Mouse (Mus musculus) v-Abl transformed pro-B cells (cell line): ENCODE measurements at regions not wholly inside any gene's neighbourhood (a gene's known extent, or its start where the extent isn't known, plus 50 kb on each side); places are given as distances from the start of the nearest gene placed in this dataset.

Source experiments
- in situ Hi-C, 2 experiments: fragments of 400-800 bp; cut with MboI; formaldehyde crosslinking; loops; one replicate each; pipeline ENCODE4 v1.15.1; 2025; ENCODE audit not compliant: unreplicated experiment in 2 of 2

DNA sequence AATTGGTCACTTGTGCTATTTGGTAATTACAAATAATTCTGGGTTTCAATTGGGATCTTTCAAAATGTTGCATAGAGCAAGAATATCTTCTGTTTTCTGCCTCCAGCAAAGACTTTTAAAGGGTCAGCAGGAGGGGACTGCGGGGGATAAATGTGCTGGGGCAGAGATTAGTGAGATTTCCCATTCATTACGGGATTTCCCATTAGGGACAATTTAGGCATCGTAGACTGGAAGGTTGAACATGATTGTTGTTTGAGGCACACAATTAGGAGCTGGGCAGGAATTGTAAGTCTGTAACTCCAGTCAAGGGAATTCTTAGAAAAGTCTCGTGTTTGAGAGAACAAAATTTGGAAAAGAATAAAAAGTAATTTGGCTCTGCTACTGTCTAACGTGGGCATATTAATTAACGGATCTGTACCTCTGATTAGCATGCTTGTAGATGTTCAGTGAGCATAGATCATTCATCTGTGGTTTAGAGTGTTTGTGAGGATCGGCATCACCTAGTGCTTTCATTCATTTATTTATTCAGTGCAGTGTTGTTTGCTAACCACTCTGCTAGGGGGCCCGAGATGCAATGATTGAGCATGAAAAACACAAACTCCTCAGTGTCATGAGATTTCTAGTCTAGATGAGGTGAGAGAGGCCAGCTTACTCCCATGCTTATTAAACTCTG is 341.9 kb upstream of the Slc30a5 start:
- in situ Hi-C loops, result no loop called here

DNA sequence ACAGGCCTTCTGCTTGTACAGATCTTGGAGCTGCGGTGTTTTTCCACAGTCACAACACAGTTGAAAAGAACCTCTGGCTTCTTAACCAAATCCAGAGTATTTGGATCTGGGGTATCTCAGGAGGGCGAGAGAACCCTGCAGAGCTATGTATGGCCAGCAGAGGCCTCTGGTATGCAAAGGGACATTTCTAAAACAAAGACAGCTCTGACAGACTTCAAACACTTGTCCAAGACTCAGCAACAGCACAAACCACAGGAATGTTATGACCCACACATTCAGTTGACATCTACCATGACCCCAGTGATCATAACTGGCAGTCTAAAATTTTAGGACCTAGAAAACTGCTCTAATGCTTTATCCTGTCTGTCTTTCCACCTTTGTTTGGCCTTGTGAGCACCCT is 328.5 kb upstream of the Slc30a5 start:
- in situ Hi-C loops, result no loop called here

DNA sequence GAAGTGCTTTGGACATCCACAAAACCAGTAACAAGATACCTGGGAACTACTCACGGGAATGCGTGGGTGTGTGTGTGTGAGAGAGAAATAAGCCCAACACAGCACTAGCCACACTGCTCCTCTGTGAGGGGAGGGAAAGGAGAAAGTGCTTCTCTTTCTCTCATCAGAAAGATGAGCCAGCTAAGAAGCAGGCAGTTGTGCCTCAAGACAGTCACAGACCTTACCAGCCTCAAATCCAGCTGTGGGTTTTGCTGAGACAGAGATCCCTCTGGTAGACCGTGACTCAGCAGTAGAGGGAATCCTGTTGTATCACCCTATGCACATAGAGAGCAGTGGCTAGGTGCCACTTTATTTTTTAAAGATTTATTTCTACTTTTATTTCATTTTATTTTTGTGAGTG is 326.7 kb upstream of the Slc30a5 start:
- in situ Hi-C loops, result no loop called here

DNA sequence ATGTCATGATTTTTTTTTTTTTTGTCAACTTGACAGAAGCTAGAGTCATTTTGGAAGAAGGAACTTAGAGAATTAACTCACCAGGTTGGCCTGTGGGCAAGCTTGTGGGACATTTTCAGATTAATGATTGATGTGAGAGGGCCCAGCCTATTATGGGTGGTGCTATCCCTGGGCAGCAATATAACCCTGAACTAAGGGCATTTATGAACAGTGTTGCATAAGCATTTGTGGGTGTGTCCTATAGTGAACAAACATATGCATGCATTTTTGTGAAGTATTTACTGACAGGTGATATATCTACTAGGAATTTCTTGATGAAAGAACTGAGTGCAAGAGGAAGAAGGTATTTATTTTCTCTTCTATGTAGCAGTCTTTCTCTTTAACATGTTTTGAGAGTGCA is 320.5 kb upstream of the Slc30a5 start:
- in situ Hi-C loops, result no loop called here

DNA sequence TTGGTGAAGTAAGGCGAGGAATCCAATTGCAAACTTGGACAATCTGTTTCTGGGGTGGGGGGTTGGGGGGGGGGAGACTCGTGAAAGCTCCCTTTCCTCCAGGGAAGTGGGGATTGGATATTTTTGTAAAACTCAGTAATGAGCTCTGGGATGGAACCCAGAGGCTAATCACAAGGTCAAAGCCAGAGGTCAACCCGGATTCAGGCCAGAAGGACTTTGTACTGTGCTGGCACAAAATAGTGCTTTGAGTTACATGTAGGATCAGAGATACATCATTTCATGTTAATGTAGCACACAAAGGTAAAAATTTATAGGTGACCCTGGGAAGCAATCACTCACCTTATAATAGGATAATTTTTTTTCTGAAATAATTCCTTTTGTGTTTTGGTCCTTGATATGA is 309.5 kb upstream of the Slc30a5 start:
- in situ Hi-C loops, result no loop called here

DNA sequence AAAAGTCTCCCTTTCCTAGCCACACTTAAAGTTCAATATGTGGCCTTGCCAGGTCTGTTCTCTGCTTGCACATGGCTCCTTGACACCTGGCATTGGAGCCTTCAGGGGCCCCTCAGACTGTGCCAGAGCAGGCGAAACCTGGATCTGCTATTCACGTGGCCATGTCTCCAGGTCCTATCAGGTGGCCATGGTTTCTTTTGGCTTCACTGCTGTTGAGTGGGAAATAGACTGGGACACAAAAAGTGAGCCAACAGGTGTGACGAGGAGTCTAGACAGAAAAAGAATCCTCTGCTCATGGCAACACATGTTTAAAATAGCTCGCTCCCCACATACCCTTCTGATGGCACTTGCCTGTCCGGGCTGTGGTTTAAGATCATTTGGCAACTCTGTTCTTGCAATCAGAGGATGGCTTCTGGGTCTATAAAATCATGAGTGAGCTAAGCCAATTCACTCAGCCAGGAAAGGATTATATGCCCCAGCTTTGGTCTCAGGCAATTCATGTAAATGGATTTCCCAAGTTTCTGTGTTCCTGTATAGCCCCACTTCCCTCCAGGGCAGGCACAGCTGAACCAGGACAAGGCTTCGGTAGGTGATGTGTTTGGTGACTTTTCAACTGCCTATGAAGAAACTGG is 309.0 kb upstream of the Slc30a5 start:
- in situ Hi-C loops, result no loop called here

DNA sequence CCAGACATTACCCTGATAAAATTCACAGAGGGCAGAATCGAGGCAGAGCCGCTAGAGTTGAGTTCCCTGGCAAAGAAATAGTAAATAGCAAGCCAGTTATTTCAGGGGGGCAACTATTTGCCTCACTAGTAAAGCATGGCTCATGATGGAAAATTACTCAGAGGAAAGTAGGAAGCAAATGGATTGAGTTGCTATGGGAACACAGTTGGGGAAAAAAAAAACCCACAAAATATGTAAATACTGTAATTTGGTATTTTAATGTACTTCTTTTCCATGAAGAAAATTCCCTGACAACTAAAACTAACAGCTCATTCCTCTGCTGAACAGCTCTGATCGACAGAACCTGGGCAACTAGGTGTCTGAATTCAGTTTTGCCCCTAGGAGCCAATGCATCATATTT is 296.2 kb upstream of the Slc30a5 start:
- in situ Hi-C loops, result no loop called here

- in situ Hi-C loops, result no loop called here
These were observed 294.6 kb upstream of the Slc30a5 start for GRCm38 (mm10) chr13:101127808-101128207.

GRCm38 (mm10) chr13:101127262-101127661 is 294.0 kb upstream of the Slc30a5 start:
- in situ Hi-C loops, result no loop called here

DNA sequence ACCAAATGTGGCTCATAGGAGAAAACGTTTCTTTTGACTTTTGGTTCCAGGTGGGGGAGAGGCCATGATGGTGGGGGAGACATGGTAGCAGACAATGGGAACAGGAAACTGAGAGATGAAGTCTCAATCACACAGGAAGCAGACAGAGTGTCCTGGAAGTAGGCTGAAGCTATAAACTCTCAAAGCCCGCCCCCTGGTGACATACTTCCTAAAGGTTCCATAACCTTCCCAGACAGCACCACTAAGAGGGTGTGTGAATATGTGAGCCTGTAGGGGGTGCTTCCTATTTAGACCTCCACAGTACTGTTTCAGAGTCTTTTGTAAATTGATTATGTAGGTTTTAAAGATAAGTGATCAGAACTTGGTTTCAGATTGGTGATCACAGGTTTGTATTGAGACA is 284.1 kb upstream of the Slc30a5 start:
- in situ Hi-C loops, result no loop called here

GRCm38 (mm10) chr13:101115296-101115695 is 282.1 kb upstream of the Slc30a5 start:
- in situ Hi-C loops, result no loop called here

GRCm38 (mm10) chr13:101112176-101112575 is 278.9 kb upstream of the Slc30a5 start:
- in situ Hi-C loops, result no loop called here

- in situ Hi-C loops, result no loop called here
These were observed 278.5 kb upstream of the Slc30a5 start for GRCm38 (mm10) chr13:101111773-101112172.

GRCm38 (mm10) chr13:101100621-101101020 is 267.4 kb upstream of the Slc30a5 start:
- in situ Hi-C loops, result no loop called here

DNA sequence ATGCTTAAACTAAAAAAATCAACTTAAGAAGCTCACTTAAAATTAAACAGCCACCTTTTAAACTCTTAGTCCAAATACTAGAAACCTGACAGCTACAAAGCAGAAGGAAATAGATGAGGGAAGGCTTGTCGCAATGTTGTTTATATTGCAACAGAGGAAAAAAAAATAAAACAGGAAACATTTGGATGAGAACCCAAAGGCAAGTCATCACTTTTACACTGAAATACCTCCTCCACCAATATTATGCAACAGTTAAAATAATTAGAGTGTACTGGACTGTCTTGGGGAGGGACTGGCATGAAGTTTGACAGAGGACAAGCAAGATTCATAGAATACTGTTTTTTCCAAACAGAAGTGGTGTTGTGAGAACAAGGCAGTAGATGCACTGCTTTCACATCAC is 263.6 kb upstream of the Slc30a5 start:
- in situ Hi-C loops, result no loop called here

DNA sequence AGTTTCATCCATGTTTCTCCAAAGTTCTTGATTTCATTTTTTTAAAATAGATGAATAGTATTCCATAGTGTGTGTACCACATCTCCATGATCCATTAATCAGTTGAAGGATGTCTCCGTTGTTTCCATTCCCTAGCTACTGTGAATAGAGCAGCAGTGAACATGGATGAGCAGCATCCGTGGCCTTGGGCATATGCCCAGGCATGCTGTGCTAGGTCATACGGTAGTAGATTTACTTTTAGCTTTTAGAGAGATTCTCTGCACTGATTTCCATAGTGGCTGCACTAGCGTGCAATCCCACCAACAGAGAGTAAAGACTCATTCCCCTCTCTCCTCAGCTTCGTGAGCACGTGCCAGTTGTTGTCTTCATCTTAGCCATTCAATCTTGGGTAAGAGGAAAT is 263.0 kb upstream of the Slc30a5 start:
- in situ Hi-C loops, result no loop called here

GRCm38 (mm10) chr13:101095057-101095831 is 262.0 kb upstream of the Slc30a5 start:
- in situ Hi-C loops, result no loop called here

GRCm38 (mm10) chr13:101092743-101093131 is 259.5 kb upstream of the Slc30a5 start:
- in situ Hi-C loops, result no loop called here

GRCm38 (mm10) chr13:101092033-101092742 is 259.0 kb upstream of the Slc30a5 start:
- in situ Hi-C loops, result no loop called here

DNA sequence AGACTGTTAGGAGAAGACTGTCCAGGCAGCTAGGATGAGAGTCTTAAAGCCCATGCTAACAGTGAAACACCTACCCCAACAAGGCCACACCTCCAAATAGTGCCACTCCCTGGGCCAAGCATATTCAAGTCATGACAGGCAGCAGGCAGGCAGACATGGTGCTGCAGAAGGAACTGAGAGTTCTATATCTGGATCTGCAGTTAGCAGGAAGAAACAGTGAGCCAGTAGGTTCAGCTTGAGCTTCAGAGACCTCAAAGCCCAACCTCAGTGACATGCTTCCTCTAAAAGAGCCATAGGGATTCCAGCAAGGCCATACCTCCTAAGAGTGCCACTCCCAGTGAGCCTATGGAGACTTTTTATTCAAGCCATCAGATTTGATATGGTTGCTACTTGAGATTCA is 252.0 kb upstream of the Slc30a5 start:
- in situ Hi-C loops, result no loop called here

DNA sequence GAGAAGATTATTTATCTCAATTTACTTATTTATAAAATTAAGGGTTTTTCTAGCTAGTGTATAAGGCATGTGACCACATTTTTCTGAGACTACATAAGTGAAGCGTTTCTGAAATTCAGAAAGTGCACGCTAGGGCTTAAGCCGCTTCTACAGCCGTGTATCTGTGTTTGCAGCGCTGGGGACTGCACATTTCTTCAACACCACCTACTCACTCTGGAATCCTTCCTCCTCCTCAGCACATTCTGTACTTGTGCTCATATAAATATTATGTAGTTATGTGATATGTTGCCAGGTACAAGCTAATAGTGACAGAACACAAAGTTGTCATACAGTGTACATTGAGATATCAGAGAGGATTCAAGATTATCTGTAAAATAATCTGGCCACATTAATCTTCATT is 251.0 kb upstream of the Slc30a5 start:
- in situ Hi-C loops, result no loop called here
